Mouse (Mus musculus) lung, embryonic 14.5 days (tissue): ENCODE results near the gene Sox5. TPM values are rescaled to one million over a fixed set of nuclear protein-coding genes. Genes with fewer than 3 reads are reported as not detected.

ENCODE experiments used
- ATAC-seq: fragments of 200-750 bp; cut with Nextera tagmentation; 2 replicates; pipeline ENCODE4 v1.8.0; 2017; ENCODE audit warnings: mild to moderate bottlenecking, moderate TSS enrichment, moderate library complexity; ENCODE audit not compliant: insufficient read depth
- DNase-seq: peaks from one replicate; pipeline ENCODE4 v3.0.0-alpha.2; 2015
- H3K27ac ChIP-seq: fragments of 300-500 bp; sonication (generic); 2 replicates; pipeline ENCODE4 v1.5.1; 2014; ENCODE audit warnings: low read depth, mild to moderate bottlenecking, moderate library complexity
- H3K27me3 ChIP-seq: fragments of 300-500 bp; sonication (generic); 2 replicates; pipeline ENCODE4 v1.6.1; 2014; ENCODE audit warnings: low read length, control low read depth; ENCODE audit not compliant: insufficient read depth
- H3K36me3 ChIP-seq: fragments of 300-500 bp; sonication (generic); 2 replicates; pipeline ENCODE4 v1.6.1; 2014; ENCODE audit warnings: control low read depth; ENCODE audit not compliant: insufficient read depth
- H3K4me1 ChIP-seq: fragments of 300-500 bp; sonication (generic); 2 replicates; pipeline ENCODE4 v1.6.1; 2014; ENCODE audit warnings: antibody characterized with exemption, control low read depth; ENCODE audit not compliant: insufficient read depth
- H3K4me2 ChIP-seq: fragments of 300-500 bp; sonication (generic); 2 replicates; pipeline ENCODE4 v1.6.1; 2014; ENCODE audit warnings: mild to moderate bottlenecking
- H3K4me3 ChIP-seq: fragments of 300-500 bp; sonication (generic); 2 replicates; pipeline ENCODE4 v1.5.1; 2014; ENCODE audit warnings: low read depth, low read length
- H3K9ac ChIP-seq: fragments of 300-500 bp; sonication (generic); 2 replicates; pipeline ENCODE4 v1.6.1; 2014
- H3K9me3 ChIP-seq: fragments of 300-500 bp; sonication (generic); 2 replicates; pipeline ENCODE4 v1.6.1; 2016; ENCODE audit warnings: low read depth, low read length, control low read depth
- CTCF ChIP-seq: IDR thresholded peaks from 2 replicates; pipeline ENCODE4 v1.5.1; 2016; ENCODE audit warnings: antibody characterized with exemption, low read depth
- WGBS: fragments of 180-500 bp; shearing (Covaris S2); extraction: QIAGEN DNeasy Blood & Tissue Kit; methylation state at CpG from one replicate; pipeline ENCODE4 v1.1.7; 2014; 5-methylcytosine and 5-hydroxymethylcytosine counted together
- polyA plus RNA-seq: library from polyadenylated mRNA; unstranded; fragments of >200 nt; fragmentation: Nextera tagmentation; extraction: Ambion mirVana; gene quantifications from 2 replicates; pipeline ENCODE4 v1.2.1, GENCODE M21; 2014

The Sox5 gene
- polyA plus RNA-seq, 1 experiment from 2014 or later: 21.3 TPM

- Histone ChIP-seq H3K9me3 (no peaks in the 10 kb centered on the region), H3K4me3 (no peak overlapping the region), H3K36me3 (no peaks in the 10 kb centered on the region), H3K27ac (no peak overlapping the region), H3K9ac (no peak overlapping the region), H3K27me3 (no peaks in the 10 kb centered on the region), H3K4me2 (no peak overlapping the region), H3K4me1 (no peaks in the 10 kb centered on the region)
- TF ChIP-seq CTCF: no peak
- whole genome bisulfite sequencing: 86% methylated on average over 5 of the region's 5 CpGs
- no peak for DNase-seq
- ATAC-seq: no peak
These were observed 58.8 kb downstream of the Sox5 start for GRCm38 (mm10) chr6:144723024-144723423.

- no peaks in the 10 kb centered on the region for H3K4me1 ChIP-seq
- DNase-seq (no peak), ATAC-seq (no peak)
- H3K4me2 ChIP-seq: no peak overlapping the region
- no peak overlapping the region for H3K9ac ChIP-seq
- TF ChIP-seq CTCF: no peak
- no peaks in the 10 kb centered on the region for H3K27me3 ChIP-seq
- no peak overlapping the region for H3K27ac ChIP-seq
- H3K36me3 ChIP-seq: no peaks in the 10 kb centered on the region
- WGBS: 98% methylated on average over 13 of the region's 13 CpGs
- no peak overlapping the region for H3K4me3 ChIP-seq
- no peaks in the 10 kb centered on the region for H3K9me3 ChIP-seq
These were observed 60.9 kb downstream of the Sox5 start for GRCm38 (mm10) chr6:144720846-144721245.

- TF ChIP-seq CTCF: no peak
- ATAC-seq: no peak
- 61% methylated on average over 1 of the region's 1 CpGs for WGBS
These were observed 65.4 kb downstream of the Sox5 start for GRCm38 (mm10) chr6:144716376-144716775.

GRCm38 (mm10) chr6:144711841-144712240 lies 69.9 kb downstream of the Sox5 start:
- Histone ChIP-seq H3K9me3 (no peaks in the 10 kb centered on the region), H3K27me3 (no peaks in the 10 kb centered on the region)
- peak; percentile 85 for DNase-seq

More at GRCm38 (mm10) chr6:144716376-144716775, 65.4 kb downstream of the Sox5 start:
- Histone ChIP-seq H3K4me2 (no peak overlapping the region), H3K27ac (no peak overlapping the region), H3K9ac (no peak overlapping the region), H3K4me1 (peaks cover 4% of the 10 kb centered on the region; the same call in 1 of the 2 replicates), H3K9me3 (no peaks in the 10 kb centered on the region), H3K36me3 (no peaks in the 10 kb centered on the region), H3K27me3 (no peaks in the 10 kb centered on the region), H3K4me3 (no peak overlapping the region)
- DNase-seq: no peak

GRCm38 (mm10) chr6:144710816-144711215 lies 71.0 kb downstream of the Sox5 start:
- DNase-seq: peak; percentile 73
- WGBS: 13% methylated on average over 5 of the region's 5 CpGs

More at GRCm38 (mm10) chr6:144711841-144712240, 69.9 kb downstream of the Sox5 start:
- Histone ChIP-seq H3K9ac (no peak overlapping the region), H3K4me2 (peak overlapping the region; percentile 48), H3K27ac (peak overlapping the region; percentile 83), H3K4me3 (no peak overlapping the region), H3K36me3 (no peaks in the 10 kb centered on the region), H3K4me1 (peaks cover 4% of the 10 kb centered on the region; the same call in 1 of the 2 replicates)
- no peak for TF ChIP-seq CTCF
- WGBS: 25% methylated on average over 9 of the region's 9 CpGs
- peak; percentile 92 for ATAC-seq

GRCm38 (mm10) chr6:144709614-144710180 lies 72.1 kb downstream of the Sox5 start:
- no peak for TF ChIP-seq CTCF
- Histone ChIP-seq H3K27ac (no peak overlapping the region), H3K4me2 (no peak overlapping the region), H3K4me3 (no peak overlapping the region), H3K36me3 (no peaks in the 10 kb centered on the region), H3K4me1 (peaks cover 4% of the 10 kb centered on the region; the same call in 1 of the 2 replicates), H3K9me3 (no peaks in the 10 kb centered on the region), H3K27me3 (no peaks in the 10 kb centered on the region), H3K9ac (no peak overlapping the region)
- ATAC-seq (no peak), DNase-seq (no peak)
- 53% methylated on average over 9 of the region's 9 CpGs for WGBS

More at GRCm38 (mm10) chr6:144710816-144711215, 71.0 kb downstream of the Sox5 start:
- H3K27me3 ChIP-seq: no peaks in the 10 kb centered on the region
- peak; percentile 56; the same call in 1 of the 2 replicates for ATAC-seq
- H3K4me3 ChIP-seq: no peak overlapping the region
- H3K4me2 ChIP-seq: peak overlapping the region; percentile 48
- H3K27ac ChIP-seq: peak overlapping the region; percentile 83; the same call in 1 of the 2 replicates
- peaks cover 4% of the 10 kb centered on the region; the same call in 1 of the 2 replicates for H3K4me1 ChIP-seq
- H3K36me3 ChIP-seq: no peaks in the 10 kb centered on the region
- H3K9ac ChIP-seq: no peak overlapping the region
- H3K9me3 ChIP-seq: no peaks in the 10 kb centered on the region
- no peak for TF ChIP-seq CTCF

- H3K27ac ChIP-seq: no peak overlapping the region
- 0 out of 2 replicates have a peak, but pooled peaks cover 2% of the 10 kb centered on the region for H3K9me3 ChIP-seq
- 81% methylated on average over 4 of the region's 4 CpGs for WGBS
- no peak for DNase-seq
- H3K4me2 ChIP-seq: no peak overlapping the region
- no peaks in the 10 kb centered on the region for H3K36me3 ChIP-seq
- TF ChIP-seq CTCF: no peak
- peaks cover 4% of the 10 kb centered on the region; the same call in 1 of the 2 replicates for H3K4me1 ChIP-seq
- ATAC-seq: no peak
- no peak overlapping the region for H3K4me3 ChIP-seq
- no peaks in the 10 kb centered on the region for H3K27me3 ChIP-seq
- no peak overlapping the region for H3K9ac ChIP-seq
These were observed 73.4 kb downstream of the Sox5 start for GRCm38 (mm10) chr6:144708410-144708809.
